Mouse (Mus musculus) MEL-GATA-1-ER (cell line): ENCODE data around the gene Zfp398.
"Not testable (repeated sequence)": the region's sequence is repeated elsewhere in the genome, so short reads cannot be mapped to it uniquely, and the experiment has no call there.

Experiments used
- DNase-seq: peaks from one replicate; pipeline ENCODE4 v3.0.0-alpha.2; 2012; ENCODE audit warnings: low read depth; ENCODE audit errors: extremely low read depth

Zfp398 gene

DNA sequence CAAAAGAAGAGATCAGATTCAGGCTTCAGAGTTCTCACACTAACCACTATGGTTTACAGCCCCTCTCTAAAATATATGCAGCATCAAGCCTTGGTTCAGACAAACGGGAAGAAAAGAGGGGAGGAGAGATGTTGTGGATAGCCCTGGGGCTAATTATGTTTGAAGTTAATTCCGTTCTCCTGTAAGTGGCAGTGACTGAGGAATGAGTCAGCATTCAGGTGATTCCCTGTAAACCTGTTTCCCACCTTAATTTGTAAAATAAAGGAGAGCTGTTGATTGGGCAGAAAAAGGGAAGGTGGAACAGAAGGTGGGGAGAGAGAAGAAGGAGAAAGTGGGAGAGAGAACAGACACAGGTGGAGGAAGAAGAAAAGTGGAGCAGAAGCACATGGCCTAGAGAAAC, 11.2 kb upstream of the Zfp398 start:
- DNase-seq: no peak

DNA sequence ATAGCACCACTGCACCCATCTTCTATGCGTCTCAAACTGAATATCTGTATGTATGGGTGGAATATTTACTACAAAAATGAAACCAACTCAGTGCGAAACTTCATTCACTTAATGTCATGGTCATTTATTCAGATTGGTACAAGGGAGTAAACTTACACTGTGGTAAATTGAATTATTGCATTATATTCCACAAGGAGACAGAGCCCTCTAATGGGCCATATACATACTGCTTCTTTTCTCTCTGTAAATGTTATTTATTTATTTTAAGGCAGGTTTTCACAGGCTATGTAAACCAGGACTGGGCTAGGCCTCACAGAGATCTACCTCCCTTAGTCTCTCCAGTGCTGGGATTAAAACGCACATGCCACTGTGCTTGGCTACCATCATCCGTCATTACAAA, 8.0 kb upstream of the Zfp398 start:
- no peak for DNase-seq

DNA sequence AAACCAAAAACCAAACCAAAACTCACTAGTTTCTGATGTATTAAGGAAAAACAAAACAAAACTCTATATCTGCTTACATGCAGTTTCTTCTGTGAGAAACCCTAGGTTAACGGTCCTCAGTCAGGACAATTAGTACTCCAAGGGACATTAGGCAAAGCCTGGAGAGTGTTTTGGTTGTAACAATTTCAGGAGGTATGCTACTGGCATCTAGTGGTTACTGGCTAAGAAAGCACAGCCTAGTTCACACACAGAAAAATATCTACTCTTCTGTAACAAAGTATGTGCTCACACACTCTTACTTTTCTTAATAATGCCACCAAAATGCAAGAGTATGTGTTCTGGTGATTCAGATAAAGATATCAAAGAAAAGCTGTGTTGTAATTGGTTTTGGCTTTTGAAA, 6.5 kb upstream of the Zfp398 start:
- no peak for DNase-seq

DNA sequence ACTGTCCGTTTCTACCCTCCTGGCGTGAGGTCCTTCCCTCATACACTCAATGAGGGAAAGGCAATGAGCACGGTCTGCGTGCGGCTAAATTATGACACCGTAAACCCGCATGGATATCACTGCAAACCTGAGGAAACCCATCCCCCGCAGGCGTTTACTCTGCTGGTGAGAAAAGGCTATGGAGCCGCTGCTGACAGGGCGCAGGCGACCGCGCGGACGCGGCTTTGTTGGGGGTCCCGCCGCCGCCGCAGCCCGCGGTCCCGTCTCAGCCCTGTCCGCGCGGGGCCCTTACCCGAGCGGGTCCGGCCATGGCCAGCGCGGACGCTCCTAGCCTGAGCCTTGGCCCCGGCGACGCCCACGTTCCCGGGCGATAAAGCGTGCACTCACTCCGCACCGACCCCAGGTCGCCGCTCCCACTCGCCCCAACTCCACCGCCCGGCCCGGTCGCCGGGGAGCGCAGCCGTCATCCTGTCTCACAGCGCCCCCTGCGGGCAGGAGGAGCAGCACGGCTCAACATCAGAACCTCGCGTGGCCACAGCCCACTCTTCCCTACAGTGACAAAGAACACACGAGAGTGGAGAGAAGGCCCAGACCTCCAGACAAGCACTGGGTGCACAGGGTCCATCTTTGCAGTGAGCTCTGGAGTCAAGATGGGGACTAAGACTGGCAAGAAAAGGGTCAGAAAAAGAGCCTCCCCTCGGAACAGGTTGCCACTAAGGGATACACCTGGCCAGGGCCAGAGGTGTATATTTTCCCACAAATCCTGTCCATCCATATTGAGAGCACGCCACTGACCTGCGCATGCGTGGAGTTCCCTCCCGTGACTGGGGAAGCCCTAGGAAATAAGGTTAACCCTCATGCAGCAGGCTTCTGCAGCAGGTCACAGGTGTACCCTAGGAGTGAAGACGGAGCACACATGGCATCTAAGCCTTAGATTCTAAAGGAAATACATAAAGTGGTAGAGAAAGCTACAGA, 5.1 kb upstream of the Zfp398 start, which contains the start of gene Zfp786:
Gene Zfp786 (minus strand): TSS at position 764 of the 975 bp plus-strand sequence.
- DNase-seq: no peak

DNA sequence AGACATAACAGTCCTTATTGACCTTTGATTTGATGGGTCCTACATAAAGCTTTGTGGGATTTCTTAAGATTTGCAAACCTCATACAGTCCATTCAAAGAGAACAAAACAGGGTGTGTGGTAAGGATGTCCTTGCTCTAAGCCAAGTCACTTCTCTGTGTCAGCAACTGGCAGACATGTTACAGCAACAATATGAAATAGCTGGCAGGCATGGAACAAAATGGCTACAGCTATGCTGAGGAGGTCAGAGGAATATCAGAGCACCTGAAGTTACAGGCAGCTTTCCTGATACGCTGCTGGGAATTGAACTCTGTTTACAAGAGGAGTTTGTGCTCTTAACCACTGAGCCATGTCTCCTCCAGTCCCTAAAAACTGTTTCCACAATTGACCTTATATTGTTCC, 3.2 kb upstream of the Zfp398 start:
- no peak for DNase-seq

DNA sequence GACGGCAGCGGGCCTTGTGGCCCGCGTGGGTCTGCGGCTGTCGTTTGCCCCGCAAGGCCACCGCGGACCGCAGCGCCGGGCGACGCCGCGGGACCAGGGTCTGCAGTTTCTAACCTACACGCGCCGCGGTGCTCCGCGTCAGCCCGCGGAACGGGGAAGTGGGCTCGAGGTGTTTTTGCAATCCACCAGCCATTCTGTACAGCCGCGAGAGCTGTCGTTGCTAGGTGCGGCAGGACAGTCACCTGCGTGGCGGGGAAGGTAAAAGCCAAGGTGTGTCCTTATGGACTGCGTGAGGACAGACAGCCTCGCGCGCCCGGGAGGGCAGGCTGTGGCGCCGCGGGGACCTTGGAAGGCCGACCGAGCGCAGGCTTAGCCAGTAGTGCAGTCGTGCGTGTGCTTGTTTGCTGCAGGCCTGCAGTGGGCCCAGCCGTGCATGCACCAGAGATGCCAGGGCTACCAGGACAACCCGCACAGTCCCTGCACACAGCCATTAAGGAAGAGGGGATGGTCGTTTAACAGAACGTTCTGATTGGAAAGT, 592 bp downstream of the Zfp398 start:
- DNase-seq: no peak

DNA sequence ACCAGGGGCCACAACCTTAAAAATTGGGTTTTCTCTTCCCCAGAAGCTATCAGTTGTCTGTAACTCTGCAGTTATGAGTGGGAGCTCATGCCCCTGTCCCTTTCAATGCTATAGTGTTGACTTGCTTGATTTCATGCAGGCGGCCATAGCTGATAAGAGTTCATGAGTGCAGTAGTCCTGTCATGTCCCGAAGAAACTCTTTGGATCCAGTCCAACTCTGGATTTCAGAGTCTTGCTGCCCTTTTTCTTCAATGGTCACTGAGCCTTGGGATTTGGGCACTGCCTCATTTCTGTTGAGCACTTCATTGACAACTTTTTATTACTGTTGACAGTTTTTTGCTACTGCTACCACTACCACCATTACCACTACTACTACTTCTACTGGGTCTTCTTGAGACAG, 2.2 kb downstream of the Zfp398 start:
- no peak for DNase-seq

DNA sequence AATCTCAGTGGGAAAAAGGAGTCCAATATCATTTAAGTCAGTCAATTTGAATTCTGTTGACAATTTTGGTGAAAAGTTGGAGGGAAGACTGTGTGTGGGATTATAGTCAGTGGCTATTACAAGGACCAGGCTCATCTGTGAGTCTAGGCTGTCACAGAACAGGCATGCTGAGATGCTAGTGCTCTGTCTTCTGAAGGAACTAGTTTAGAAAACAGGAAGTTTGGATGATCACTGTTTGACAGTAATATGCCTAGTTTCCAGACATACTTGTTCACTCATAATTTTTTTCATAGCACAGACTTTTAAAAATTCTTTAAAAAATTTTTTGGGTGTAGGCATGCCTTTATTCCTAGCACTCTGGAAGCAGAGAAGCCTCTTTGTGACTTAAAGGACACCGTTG, 5.6 kb downstream of the Zfp398 start:
- DNase-seq: no peak

DNA sequence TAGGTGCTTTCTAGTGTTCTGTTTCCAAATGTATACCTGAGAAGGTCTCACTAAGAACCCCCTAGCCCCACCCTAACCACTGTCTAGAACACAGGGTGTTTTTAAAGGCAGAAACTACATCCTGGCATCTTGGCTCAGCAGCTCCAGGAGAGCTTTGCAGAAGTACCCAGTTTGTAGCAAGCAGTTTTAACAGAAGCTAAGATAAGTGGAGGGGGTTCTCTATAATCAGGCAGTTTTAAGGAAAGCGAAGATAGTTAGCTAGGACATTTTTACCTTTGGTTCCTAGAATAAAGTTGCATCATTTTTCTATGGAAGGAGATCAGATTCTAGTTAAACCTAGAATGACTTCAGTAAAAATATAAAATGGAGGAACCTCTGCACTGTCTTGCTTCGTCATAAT, 6.4 kb downstream of the Zfp398 start:
- DNase-seq: no peak

DNA sequence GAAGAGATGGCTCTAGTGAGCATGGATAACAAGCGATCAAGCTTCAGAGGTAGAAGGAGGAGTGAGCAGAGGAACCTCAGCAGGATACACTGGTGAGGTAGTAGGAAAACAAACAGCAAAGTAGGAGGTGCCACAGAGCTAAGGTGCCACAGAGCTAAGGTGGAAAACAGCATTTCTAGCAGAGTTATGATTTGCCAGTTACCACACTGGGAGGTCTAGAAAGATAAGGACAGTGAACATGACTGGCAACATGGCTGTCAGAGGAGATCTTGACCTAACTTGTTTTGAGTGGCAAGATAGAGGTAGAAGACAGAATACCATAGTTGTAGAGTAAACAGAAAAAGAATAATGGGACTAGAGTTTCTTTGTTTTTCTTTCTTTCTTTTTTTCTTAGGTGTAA, 6.9 kb downstream of the Zfp398 start:
- DNase-seq: no peak

DNA sequence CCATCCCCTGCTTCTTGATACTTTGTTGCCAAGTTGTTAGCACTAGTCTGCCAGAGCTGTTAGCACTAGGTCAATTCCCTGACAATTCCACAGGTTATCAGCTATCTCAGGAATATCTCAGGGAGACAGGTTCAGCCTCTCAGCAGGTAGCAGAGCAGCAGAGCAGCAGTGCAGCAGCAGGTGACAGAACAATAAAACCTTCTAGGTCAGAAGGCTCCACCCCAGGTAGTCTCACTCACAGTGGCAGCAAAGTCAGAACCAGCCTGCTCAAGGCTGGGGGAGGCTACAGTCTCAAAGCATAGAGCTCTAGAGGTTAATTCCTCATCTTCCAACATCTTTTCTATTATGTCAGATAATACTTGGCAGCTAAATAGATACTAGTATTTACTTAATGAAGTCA, 10.3 kb downstream of the Zfp398 start:
- no peak for DNase-seq

DNA sequence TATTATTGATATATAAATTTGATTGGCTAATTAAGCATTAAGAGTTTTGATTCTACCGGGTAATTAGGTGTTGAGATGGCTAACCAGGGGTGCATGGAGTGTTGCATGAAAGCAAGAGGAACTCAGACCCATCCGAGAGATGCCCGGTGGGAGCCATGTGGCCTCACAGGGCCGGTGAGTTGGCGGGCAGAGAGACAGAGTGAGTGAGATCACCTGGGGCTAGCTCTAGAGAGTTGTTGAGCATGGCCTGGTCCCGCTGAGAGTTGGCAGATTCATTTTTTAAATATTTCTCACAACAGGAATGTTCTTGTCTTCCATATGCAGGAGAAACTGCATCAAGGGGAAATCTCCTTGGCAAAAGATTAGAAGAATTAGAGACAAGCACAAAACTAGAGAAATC, 21.8 kb downstream of the Zfp398 start:
- DNase-seq: no peak

DNA sequence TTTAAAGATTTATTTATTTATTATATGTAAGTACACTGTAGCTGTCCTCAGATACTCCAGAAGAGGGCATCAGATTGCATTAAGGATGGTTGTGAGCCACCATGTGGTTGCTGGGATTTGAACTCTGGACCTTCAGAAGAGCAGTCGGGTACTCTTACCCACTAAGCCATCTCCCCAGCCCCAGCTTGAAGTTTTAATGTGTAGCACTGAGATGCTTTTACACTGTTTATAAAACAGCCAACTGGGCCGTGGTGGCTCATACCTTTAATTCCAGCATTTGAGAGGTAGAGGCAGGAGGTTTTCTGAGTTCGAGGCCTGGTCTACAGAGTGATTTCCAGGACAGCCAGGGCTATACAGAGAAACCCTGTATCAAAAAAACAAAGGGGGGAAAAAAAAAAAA, 22.3 kb downstream of the Zfp398 start:
- DNase-seq: not testable (repeated sequence)

DNA sequence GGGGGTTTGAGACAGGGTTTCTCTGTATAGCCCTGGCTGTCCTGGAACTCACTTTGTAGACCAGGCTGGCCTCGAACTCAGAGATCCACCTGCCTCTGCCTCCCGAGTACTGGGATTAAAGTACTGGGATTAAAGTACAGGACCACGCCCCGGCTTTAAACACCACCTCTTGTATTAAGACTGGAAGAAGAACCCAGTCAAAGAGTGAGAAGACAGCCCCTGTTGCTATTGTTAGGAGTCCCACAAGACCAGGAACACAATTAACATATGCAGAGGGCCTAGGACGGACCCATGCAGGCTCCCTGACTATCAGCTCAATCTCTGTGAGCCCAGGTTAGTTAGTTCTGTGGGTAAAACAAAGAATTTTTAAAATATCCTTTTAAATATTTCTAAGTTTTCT, 36.8 kb downstream of the Zfp398 start:
- DNase-seq: no peak

DNA sequence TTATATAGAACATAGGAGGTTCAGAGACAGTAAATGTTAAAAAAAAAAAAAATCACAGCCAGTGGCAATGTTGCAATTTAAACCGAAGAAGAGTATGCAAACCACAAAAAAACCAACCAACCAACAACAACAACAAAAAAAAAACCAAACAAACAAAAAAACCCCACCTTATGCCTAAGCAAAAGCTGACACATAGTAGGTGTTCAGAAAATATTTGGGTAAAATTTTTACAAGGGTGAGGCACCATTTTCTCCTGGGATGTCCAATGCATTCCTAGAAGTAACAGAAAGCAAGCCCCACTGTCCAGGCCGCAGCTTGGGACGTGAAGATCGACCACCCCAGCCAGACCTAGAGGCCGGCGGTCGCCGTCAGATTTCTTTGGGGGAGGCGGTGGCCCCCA, 41.6 kb downstream of the Zfp398 start, which contains the start of gene Zfp282:
Gene Zfp282 (plus strand): TSS at position 147 of the 400 bp plus-strand sequence.
- no peak for DNase-seq

DNA sequence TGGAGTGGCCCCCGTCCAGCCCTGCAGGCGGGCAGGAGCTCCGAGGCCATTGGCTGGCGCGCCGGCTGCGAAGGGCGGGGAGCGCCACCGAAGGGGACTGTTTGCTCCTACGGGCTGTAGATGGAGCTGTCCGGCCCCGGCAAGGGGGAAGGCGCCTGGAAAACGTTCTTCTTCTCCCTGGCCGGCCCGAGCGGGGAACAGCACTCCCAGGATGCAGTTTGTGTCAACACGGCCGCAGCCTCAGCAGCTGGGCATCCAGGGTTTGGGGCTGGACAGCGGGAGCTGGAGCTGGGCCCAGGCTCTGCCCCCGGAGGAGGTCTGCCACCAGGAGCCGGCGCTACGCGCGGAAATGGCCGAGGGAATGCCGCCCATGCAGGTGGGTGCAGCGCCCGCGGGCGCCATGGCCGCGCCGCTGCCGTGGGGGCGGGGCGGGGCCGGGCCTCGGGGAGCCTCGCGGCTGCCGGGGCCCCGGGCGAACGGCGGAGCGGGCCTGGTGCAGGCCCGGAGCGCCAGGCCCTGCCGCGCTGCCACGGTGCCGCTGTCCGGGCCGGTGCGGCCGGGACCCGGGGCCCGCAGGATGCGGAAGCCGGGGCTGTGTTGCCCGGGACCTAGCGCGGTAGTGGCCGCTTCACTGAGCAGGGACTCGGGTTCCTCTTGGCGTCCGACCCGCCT, 42.1 kb downstream of the Zfp398 start:
- DNase-seq: peak; percentile 46

DNA sequence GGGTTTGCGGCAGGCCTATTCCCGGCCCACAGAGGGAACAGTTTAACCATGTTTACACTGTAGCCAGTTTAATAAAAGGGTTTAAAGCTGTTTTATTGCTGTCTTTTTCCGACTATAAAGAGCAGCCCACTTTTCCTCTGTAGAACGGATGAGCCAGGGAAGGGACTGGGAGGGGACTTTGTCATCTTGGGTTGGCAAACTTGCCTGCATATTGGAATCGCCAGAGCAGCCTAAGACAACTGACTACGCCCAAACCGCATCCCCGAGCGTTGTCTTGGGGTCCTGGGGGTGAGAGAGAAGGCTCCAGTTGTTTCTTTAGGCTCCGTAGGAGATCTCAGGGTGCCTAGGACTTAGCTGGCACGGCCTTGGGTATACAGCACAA, 42.7 kb downstream of the Zfp398 start:
- no peak for DNase-seq

DNA sequence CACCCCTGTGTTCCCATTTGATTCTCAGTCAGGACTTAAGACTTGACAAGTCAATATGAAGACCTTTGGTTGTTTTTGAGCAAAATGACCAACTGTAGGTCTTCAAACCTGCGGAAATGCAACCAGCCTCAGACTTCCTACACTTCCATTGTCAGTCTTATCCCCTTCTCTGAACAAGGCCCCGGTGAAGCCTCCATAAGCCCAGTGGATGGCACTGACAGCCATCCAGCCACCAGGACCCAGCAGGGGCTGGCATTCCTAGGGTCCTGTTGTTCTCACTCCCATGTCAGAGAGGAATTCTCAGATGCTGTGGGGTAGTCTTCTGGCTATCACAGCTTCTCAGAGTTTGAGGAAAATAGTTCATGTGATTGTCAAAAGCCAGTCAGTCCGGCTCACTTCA, 43.1 kb downstream of the Zfp398 start:
- DNase-seq: no peak

DNA sequence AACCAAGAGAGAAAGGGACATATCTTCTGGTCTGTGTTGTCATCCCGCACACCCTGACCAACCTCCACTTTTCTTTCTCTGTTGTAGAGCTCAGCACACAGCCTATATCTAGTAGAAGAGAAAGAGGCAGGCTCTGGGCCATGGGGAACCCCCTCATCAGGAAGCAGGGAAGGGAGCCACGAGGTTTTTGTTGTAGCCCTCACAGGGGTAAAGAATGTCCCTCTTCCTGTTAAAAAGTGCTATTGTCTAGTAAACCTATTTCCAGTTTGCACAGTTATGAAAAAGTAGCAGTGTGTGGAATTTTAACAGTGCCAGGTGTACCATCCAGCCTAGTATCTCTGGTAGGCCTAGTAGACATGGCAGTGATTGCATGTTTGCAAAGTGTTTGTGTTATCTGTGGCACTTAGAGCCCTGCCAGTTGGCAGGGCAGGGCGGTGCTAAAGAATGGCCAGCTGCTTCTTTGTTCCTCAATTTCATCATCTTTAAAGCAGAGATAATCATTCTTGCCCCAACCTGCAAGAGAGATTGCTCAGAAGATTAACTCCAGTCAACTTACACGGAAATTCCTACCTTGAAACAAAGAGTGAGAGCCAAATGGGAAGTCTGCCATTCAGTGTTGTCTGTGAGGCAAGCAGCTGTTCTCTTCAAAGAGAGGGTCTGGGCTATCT, 43.7 kb downstream of the Zfp398 start:
- no peak for DNase-seq

DNA sequence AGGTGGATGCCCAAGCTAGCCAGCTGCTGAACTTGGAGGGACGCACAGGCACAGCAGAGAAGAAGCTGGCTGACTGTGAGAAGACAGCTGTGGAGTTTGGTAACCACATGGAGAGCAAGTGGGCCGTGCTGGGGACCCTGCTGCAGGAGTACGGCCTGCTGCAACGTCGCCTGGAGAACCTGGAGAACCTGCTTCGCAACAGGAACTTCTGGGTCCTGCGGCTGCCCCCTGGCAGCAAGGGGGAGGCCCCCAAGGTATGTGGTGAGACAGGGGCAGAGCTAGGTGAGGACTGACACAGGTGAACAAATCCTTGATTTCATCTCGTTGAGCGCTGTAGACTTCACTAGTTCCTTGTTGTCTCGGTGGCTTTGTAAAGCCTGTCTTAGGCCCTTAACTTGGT, 44.7 kb downstream of the Zfp398 start:
- no peak for DNase-seq

DNA sequence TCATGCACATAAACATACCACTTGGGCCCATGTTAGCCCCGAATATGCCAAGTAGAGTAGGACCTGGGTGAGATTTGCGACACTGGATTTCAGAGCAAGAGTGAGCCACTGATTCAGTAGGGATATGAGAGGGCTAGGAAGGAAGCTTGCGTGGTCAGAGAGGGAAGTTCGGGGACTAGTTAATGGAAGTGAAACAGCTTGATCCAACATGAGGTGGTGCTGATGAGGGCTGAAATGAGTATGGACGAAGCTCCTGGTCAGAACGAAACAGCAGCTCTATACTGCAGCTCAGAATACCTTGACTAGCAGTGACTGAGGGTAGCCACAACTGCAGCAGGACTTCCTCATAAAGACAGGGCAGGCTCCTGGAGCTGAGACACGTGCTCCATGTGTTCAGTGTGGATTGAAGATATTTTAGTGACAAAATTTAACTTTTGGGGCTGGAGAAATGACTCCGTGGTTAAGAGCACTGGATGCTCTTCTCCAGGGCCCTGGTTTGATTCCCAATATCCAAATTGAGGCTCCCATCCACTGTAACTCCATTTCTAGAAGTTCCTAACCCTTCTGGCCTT, 53.4 kb downstream of the Zfp398 start:
- DNase-seq: no peak
